Mouse (Mus musculus) small intestine, adult 10 weeks (tissue): ENCODE measurements around the gene H2afx. TPM values are rescaled to one million over a fixed set of nuclear protein-coding genes. Genes with fewer than 3 reads are reported as not detected.

Experiments used
- polyA plus RNA-seq: library from polyadenylated mRNA; stranded (reverse); fragments of 350-450 nt; fragmentation: Illumina TruSeq; extraction: RNeasy Lipid Tissue Mini Kit (QIAGEN cat#74804); gene quantifications from one replicate; pipeline ENCODE4 v1.2.3, GENCODE M21; 2014; ENCODE audit warnings: low replicate concordance

Gene H2afx
- polyA plus RNA-seq, result 4.3 TPM

DNA sequence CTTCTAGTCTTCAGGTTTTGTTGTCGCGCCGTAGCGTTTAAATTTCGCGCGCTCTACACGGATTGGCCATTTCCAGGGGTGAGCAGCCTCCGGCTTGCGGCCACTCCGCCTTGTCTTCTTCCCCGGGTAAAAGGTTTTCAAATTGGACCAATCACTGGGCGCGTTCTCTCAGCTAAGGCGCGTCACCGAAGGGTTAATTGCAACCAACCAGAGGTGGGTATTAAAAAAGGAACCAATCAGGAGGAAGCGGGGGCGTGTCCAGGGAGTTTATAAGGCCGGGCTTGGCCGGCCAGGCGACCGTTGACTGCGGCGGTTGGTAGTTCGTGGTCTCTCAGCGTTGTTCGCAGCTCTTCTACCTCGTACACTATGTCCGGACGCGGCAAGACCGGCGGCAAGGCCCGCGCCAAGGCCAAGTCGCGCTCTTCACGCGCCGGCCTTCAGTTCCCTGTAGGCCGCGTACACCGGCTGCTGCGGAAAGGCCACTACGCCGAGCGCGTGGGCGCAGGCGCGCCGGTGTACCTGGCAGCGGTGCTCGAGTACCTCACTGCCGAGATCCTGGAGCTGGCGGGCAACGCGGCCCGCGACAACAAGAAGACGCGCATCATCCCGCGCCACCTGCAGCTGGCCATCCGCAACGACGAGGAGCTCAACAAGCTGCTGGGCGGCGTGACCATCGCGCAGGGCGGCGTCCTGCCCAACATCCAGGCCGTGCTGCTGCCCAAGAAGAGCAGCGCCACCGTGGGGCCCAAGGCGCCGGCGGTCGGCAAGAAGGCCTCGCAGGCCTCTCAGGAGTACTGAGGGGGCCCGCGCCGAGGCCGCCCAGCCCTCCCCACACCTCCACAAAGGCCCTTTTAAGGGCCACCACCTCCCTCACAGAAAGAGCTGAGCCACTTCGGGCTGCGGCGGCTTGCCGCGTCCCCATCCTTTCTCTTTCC is at the start of gene H2afx:
H2afx (plus strand) TSS at position 299 of the 935 bp plus-strand sequence.

DNA sequence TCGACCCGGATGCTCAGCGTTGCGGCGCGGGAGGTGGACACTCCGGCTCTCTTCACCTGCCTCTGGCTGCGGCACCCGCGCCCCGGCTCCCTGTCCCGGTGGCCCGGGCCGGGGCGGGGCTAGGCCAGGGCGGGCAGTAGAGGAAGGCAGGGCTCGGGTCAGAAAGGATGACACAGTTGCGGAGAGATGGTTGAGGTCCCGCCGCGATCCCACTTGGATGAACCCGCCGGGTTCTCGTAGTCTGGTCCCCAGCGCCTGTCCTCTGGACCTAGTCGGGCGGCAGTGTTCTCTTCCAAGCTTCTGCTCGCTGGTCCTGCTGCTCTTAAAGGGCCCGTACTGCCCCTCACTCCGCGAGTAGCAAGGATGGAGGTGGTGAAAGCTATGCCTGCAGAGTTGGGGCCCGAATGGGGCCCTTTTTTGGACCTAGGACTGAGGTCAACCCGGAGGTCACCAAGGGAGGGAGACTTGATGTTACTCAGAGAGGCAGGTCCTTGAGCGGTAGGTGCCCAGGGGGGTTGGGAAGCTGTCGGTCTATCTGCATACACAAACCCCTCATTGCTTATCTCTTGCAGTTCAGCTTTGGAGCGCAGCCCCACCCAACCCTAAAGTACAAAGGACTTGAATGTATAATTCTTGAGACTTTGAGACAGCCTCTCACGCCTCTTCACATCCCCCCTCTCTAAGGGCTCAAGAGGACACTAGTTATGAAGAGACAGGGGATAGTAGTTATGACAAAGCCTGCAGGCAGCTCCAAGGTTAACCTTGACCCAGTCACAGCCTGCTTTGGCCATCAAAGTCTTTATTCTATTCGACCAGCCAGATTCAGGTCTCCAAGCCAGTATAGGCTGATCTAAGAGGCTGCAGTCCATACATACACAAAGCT is 46.2 kb upstream of the H2afx start, which contains the start of gene Abcg4:
Abcg4 (minus strand) TSS at position 540 of the 883 bp plus-strand sequence.

DNA sequence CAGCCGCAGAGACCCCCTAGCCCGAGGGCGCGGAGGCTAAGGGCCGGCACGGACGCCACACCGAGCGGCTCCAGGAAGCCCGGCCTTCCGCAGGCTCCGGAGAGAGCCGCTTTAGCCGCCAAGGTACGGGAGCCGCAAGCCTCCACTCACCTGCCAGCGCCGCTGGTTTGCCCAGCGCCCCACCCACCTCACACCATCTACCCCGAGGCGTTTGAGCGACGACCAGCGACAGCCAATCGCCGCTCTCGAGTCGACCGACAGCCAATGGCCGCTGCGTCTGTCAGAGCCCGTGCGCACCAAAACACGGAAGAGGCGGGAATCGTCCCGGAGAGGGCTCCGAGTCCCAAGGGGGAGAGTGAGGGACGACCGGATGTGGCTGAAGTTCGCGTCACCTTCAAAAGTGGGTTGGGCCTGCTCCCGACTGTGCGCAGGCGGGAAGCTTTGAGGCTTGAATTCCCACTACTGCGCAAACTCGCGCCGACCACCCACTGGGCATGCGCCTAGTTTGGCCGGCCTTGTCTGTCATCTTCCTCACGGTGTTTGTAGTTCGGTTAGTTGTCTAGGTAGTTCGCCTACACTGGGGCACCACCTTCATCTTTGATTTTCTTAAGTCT is 28.9 kb upstream of the H2afx start, which contains the start of gene Hinfp:
Hinfp (minus strand) TSS at position 206 of the 614 bp plus-strand sequence.

DNA sequence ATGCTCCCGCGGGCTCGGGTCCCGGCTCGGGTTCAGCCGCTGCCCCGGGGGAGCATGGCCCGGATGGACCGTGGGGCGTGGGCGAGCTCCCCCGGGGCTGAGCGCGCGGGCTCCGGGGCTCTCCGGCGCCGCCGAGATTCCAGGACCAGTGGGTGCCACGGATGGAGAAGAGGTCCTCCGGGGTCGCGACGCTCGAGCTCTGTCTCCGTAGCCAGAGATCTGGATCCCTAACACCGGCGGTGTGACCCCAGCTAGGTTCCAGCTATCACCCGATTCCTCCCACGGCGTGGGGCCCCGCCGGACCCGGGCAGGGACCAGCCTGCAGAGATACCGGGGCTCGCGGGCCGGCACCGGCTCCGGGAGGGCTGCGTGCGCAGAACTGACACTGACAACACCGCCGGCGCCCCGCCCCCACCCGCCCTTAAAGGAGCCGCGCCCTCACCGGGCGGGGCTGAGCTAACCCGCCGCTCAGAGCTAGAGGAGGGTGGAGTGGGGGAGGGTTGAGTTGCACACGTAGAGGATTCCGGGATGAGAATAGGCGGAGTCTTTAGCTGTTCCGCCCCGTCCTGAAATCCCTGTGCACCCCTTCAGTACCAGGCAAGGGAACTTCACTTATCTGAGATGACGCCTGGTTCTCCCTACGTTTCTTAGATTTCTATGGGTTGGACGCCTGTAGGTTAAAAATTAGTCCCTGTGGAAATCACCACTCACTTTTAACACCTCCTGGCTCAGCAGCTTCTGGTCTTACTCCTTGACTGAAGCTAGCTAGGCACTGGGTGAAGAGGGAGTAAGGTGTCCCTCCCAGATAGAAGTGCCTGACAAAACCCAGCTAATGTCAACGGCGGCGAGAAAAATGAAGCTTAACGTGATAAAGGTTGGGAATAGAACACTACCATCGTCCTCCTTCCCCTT is 14.4 kb upstream of the H2afx start, which contains the start of gene C2cd2l:
C2cd2l (minus strand) TSS at position 399 of the 912 bp plus-strand sequence.

DNA sequence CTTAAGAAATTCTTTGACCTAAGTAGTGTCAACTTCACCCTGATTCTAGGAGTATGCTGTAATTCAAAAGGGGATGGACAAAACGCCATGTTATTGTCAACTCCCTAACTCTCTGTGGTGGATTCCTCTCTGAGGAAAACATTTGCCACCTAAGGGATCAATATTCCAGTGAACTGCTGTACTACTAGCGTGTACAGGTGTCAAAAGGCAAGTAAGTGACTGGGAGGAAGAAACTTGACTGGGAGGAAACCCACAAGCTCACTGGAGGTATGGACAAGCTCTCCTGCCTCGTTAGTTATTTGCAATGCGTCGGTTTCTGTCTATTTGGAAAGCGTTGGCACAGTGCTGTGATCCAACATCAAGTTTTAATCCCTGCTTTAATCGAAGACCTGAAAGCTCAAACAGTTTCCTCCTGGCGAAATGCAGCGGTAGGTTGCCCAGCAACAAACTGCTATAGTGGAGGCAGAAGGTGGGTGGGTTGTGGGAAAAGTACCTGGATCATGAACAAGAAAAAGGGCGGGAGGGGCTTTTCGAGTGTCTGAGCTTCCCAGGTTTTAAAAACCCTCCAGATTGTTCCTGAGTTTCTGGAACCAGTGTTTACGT is 8.6 kb upstream of the H2afx start, which contains the start of gene Dpagt1:
Dpagt1 (plus strand) TSS at position 252 of the 603 bp plus-strand sequence.

DNA sequence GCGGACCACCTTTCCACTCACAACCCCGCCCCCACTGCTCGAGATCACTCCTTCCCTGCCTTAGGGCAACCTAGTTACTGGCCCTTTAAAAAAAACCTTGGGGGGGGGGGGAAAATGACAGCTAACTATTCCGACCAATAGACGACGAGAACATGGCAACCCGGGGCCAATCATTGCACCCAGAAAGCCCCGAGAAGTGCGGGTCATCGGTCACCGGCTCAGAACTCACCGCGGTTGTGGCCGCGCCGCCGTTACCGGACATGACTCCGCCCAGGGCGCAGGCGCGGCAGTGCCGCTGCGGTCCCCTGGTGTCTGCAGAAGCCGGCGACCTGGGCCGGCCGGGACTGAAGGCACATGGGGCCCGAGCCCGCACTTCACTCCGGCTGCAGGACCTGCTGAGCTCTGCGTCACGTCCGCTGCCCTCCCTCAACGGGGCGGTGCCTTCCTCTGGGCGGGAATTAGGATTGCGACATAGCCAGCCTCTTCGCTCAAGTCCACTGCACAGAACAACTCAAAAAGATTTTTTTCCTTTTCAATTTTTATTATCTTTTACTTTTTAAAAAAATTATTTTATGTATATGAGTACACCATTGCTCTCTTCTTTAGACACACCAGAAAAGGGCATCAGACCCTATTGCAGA is 9.4 kb downstream of the H2afx start, which contains the start of gene Hmbs:
Hmbs (minus strand) TSS at position 448 of the 641 bp plus-strand sequence.

DNA sequence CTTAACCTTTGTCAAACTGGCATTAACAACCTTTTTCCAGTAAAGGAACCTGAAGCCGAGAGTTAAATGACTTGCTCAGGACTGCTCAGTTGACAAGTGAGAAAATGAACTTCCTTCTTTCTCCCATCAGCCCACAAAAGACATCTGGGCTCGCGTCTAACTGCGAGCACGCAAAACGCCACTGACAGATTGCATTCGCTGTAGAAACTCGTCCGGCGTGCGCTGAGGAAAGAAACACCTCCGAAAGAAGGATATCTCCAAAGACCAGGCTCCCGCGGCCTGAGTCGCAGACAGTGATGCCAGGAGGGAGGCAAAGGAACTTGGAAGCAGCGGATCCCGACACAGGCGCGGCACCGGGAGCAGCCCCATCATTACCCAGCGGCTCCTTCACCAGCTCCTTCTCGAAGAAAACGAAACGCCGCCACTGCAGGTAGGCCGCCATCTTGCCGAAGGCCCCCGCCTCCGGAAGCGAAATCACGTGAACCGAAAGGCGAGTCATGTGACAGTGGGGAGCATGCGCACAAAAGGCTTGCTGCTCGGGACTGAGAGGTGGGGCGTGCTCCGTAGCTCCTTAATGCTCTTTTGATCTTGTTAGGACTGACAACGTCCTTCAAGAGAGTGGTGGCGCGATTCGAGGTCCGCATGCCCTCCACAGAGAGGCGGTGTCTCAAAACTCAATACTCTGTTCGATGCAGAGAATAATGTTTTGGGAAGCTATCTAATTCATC is 26.9 kb downstream of the H2afx start, which contains the start of gene Vps11:
Vps11 (minus strand) TSS at position 481 of the 728 bp plus-strand sequence.

DNA sequence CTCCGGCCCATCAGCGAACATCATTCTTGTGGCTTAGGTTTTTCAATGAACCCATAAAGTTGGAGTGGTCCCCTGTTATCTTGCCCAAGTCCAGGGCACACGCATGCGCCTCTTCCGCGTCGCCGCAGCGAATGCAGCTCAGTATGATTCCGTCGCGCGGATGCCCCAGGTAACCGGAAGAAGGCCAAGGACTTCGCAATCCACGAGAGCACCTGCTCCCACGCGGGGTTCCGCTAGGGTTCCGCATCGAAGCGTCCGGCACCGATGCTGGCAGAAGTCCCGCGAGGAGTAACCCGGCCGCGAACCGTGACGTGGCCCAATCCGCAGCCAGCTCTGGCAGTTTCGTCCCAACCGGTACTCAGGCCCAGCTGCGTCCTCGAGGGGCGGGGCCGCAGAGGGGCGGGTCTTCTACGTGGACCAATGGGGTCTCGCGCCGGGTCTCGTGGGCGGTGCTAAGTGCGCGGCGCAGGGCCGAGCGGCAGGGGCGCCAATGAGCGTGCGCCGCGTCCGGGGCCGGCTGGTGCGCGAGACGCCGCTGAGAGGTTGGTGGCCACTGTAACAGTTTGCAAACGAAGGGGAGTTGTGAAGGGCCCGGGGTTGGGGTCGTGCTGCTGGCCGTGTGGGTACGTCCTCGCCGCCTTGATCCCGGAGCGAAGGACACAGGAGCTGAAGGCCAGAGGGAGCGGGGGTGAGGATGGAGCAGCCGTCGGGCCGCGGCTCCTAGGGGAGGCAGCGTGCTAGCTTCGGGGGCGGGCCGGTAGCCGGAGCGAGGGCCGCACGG is 44.8 kb downstream of the H2afx start, which contains the start of gene Hyou1:
Hyou1 (plus strand) TSS at position 437 of the 781 bp plus-strand sequence.

Other genes starting within 250 kb of the H2afx start
- gene Mfrp, start 233.0 kb upstream of the H2afx start, polyA plus RNA-seq, result not detected
- gene C1qtnf5, start 227.4 kb upstream of the H2afx start, polyA plus RNA-seq, result not detected
- gene Gm49380, start 221.2 kb upstream of the H2afx start, polyA plus RNA-seq, result not detected
- gene Rnf26, start 221.2 kb upstream of the H2afx start, polyA plus RNA-seq, result 0.45 TPM
- 3.6 TPM for gene Mcam, start 200.2 kb upstream of the H2afx start, polyA plus RNA-seq
- 39.1 TPM for gene Cbl, start 100.6 kb upstream of the H2afx start, polyA plus RNA-seq
- not detected for gene Ccdc153, start 94.0 kb upstream of the H2afx start, polyA plus RNA-seq
- gene Pdzd3, start 83.2 kb upstream of the H2afx start, polyA plus RNA-seq, result 2.2 TPM
- not detected for gene Nlrx1, start 66.1 kb upstream of the H2afx start, polyA plus RNA-seq
- not detected for gene Abcg4, start 46.1 kb upstream of the H2afx start, polyA plus RNA-seq
- gene Hinfp, start 29.0 kb upstream of the H2afx start, polyA plus RNA-seq, result 18.5 TPM
- gene C2cd2l, start 14.4 kb upstream of the H2afx start, polyA plus RNA-seq, result 6.6 TPM
- 7.8 TPM for gene Dpagt1, start 8.7 kb upstream of the H2afx start, polyA plus RNA-seq
- gene Hmbs, start 9.5 kb downstream of the H2afx start, polyA plus RNA-seq, result 18.0 TPM
- 4.8 TPM for gene Vps11, start 27.0 kb downstream of the H2afx start, polyA plus RNA-seq
- gene Hyou1, start 44.8 kb downstream of the H2afx start, polyA plus RNA-seq, result 7.2 TPM
- gene Slc37a4, start 62.2 kb downstream of the H2afx start, polyA plus RNA-seq, result 21.7 TPM
- 316 TPM for gene Rps25, start 72.4 kb downstream of the H2afx start, polyA plus RNA-seq
- gene Trappc4, start 72.9 kb downstream of the H2afx start, polyA plus RNA-seq, result 40.2 TPM
- gene Ccdc84, start 83.9 kb downstream of the H2afx start, polyA plus RNA-seq, result 16.5 TPM
- gene Foxr1, start 106.4 kb downstream of the H2afx start, polyA plus RNA-seq, result not detected
- not detected for gene Upk2, start 120.3 kb downstream of the H2afx start, polyA plus RNA-seq
- gene Bcl9l, start 148.1 kb downstream of the H2afx start, polyA plus RNA-seq, result 0.89 TPM
- 0.37 TPM for gene Cxcr5, start 227.2 kb downstream of the H2afx start, polyA plus RNA-seq